Mouse (Mus musculus) kidney, postnatal 36 days (tissue): Measurements from ENCODE around the gene Cyb561a3.
"Not testable (repeated sequence)": the region's sequence is repeated elsewhere in the genome, so short reads cannot be mapped to it uniquely, and the experiment has no call there.

Experiments
- DNase-seq, 2 experiments: peaks; one replicate each; pipeline ENCODE4 v3.0.0; 2021 to 2022; ENCODE audit warnings: mixed read lengths in 2 of 2

The Cyb561a3 gene

DNA sequence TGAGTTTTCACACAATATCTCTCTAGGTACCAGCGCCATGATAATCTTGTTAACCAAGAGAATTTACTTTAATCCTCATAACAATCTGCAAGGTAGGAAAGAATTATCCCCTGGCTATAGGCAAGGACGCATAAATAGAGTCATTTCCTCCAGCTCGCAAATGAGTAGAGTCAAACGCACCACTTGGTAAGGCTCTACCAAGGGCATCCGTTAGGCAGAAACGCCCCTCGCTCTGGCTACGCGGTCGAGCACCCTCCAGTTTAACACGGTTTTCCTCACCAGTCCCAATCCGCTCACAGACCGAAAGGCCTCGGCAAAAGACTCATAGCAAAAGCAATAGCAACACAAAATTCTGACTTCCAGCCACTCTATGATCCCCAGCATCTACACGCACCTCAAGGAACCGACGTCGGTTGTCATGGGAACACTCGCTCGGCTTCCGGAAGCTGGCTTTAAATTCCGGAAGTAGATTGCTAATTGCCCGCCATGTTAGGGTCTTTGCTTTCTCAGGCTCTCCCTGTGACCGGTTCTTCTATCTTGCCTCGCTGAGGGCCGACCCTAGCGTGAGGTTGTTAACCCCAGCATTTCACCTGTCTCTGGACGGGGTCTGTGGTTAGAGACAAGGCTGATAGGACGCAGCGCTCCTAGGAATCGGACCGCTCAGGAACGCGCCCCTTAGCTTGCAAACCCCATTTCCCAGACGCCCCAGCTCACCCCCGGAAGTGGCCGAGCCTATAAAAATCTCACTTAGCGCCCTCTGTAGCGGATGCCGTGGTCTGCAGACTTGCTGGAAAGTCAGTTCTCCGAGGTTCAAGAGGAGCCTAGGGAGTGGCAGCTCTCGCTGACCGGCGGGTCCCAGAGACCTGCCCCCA, at the start of gene Cyb561a3, which contains the start of gene Tmem138:
Gene Cyb561a3 (plus strand): TSS at position 483 of the 872 bp plus-strand sequence.
Gene Tmem138 (minus strand): TSS at position 673 of the 872 bp plus-strand sequence.
- DNase-seq = peak; percentile 94 to 95

DNA sequence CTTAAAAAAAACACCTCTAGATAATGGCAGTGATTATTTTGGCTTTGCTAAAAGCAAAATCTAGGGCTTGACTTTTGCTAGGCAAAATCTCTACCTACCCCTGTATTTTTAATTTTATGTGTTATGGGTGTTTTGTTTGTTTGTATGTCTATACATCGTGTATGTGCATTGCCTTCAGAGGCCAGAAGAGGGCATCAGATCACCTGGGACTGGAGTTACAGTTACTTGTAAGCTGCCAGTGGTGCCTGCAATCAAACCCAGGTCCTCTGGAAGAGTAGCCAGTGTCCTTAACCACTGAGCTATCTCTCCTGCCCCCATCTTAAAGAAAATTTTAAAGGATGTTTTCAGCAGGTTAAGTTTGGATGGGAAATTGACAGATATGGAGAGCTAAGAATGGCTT, 46.9 kb upstream of the Cyb561a3 start:
- peak in 1 of 2 experiments; percentile 16 for DNase-seq

DNA sequence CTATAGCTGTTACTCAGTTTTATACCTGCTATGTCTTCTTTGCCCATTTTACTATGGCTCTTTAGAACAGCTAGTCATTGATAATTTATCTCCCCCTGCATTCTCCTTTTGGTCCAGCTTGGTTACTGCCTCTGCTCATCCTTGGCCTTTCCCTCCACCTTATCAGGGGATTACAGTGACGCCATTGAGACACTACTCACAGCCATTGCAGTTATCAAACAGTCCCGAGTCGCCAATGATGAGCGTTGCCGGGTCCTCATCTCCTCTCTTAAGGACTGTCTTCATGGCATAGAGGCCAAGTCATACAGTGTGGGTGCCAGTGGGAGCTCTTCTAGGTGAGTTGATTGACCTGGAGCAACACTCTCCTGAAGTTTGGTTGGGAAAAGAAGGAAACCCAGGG, 37.5 kb upstream of the Cyb561a3 start:
- no peak for DNase-seq

DNA sequence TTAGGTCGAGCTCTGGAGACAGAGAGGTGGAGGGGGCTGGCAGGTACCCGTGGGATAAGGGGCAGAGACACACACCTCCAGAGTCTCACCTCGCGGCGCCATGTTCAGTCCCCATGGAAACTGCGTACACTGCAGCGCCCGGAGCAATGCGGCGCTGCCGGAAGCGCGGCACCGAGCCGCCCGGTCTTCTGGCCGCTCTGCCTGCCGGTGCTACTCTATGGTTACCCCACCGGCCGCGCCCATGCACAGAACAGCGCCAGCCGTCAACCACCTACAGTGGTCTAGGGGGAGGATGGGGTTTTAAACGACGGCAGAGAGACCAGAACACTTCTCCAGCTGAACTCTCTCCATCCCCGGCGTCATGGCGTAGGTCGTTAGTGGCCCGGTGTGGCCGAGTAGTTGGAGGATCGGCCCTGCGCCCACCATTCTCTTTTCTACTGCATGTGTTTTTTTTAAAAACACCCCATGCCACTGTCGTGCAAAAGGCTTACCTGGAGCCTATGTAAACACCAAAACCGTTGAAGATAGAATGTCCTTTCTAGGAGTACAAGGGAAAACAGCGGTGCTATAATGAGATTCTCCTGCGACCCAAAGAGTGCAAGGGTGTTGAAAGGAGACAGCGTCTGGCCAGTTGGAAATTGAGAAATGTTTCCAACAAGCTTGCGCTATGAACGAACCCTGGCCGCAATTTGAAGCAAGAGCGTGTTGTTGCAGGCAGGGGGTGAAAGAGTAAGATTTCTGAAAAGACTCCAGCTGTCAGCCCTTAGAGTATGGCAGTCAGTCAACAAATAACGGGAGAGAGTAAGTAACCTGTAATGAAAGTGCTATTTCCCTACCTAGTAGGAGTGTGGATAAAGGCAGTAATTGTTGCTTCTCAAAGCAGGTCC, 21.1 kb upstream of the Cyb561a3 start, which contains the start of gene Tmem216:
Gene Tmem216 (minus strand): TSS at position 615 of the 887 bp plus-strand sequence.
- DNase-seq = peak; percentile 86 to 92

DNA sequence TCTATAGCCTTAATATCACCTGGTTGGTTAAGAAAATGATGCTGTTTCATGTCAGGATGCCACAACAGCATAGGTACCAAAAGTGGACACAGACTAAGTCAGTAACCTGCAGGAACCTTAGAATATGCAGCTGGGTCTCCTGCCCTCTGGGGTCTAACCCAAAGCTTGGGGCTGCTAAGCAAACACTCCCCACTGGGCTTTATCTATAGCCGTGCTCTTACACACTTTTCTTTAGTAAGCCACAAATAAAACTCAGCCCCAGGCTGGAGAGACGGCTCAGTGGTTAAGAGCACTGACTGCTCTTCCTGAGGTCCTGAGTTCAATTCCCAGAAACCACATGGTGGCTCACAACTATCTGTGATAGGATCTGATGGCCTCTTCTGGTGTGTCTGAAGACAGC, 20.0 kb upstream of the Cyb561a3 start:
- no peak for DNase-seq

DNA sequence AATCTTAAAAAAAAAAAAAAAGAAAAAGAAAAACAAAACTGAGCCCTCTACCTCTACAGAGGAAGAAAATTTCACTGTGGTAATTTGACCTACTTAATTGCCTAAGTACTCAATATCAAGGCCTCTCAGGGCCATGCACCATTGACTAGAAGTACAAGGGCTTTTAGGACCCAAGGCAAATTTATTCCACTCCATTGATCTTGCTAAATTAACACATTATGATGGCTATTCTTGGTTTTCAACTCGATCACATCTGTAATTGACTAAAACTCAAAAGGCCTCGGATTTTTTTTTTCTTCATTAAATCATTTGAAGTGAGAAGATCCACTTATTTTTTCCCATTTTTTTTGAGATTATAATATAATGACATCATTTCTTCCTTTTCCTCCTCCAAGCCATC, 19.5 kb upstream of the Cyb561a3 start:
- no peak for DNase-seq

DNA sequence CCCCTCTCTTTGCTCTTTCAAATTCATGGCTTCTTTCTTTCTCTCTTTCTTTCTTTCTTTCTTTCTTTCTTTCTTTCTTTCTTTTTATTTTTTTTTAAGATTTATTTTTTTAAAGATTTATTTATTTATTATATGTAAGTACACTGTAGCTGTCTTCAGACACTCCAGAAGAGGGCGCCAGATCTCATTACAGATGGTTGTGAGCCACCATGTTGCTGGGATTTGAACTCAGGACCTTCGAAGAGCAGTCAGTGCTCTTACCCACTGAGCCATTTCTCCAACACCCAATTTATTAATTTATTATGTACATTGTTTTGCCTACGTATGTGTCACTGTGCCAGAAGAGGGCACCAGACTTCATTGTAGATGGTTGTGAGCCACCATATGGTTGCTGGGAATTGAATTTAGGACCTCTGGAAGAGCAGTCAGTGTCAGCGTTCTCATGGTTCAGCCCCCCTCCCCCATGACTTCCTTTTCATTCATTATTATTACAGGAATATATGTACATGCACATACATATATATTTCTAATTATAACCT, 19.1 kb upstream of the Cyb561a3 start:
- not testable (repeated sequence) for DNase-seq

DNA sequence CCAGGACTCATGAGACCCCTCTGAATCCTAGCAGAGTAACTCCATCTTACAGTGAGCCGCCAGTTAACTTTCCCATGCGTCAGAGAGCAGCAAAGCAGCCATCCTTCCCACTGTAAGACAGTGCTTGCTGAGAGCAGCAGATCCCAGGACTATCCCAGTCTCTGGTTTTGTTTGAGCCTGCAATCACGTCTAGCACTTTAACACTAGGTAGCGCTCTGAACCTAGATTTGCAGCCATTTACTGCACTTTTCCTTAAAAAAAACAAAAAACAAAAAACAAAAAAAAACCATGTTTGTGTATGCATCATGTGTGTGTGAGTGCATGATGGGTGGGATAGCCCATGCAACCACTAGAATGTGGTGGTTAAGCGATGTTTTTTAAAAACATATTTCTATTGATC, 16.9 kb upstream of the Cyb561a3 start:
- DNase-seq = peak in 1 of 2 experiments; percentile 12

DNA sequence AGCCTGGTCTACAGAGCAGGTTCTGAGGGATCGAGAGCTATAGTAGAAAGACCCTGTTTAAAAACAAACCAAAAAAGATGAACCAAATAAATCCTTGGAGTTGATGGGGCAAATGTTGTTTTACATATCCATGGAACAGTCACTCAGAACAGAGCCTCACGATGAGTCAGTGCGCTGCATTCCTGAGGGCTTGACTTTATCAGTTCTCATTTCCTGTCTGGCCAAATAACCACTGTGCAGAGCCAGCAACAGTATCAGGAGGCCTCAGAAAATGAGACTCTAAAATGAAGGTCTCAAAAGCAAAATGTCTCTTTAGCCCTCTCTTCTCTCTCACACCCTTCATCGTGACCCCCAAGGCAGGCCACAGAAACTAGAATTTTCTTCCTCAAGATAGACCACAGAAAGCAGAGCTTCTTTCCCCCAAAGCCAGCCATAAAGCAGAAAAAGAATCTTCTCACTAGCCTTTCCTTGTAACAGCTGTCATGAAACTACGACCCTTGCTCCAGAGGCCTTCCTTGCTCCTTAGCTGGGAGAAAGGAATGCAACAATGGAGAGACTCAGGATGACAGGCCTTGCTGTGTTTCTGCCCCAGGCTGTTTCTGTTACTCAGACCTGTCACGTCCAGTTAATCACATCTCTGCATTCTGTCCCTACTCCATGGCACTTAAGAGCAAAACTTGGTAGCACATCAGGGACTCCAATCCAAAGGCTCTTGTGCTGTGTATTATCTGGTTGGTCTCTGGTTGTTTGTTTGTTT, 15.2 kb upstream of the Cyb561a3 start:
- DNase-seq = peak in 1 of 2 experiments; percentile 12

DNA sequence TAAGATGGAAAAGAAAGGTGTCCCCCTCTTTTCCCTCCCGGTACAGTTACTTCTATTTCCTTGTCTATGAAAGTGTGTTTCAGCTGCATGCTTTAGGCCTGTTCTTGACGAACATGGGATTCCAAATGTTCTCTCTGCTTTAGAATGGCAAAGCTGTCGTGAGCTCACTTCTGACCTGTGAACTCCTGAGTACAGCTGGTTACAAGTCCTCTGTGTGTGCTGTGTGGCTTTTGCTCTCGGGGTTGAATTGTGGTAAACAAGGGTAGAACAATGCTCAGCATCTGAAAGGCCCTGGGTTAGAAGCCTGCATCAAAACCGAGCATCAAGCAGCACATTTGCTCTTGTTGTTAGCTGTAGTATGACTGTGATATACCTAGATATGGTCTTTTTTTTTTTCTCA, 14.6 kb upstream of the Cyb561a3 start:
- no peak for DNase-seq

DNA sequence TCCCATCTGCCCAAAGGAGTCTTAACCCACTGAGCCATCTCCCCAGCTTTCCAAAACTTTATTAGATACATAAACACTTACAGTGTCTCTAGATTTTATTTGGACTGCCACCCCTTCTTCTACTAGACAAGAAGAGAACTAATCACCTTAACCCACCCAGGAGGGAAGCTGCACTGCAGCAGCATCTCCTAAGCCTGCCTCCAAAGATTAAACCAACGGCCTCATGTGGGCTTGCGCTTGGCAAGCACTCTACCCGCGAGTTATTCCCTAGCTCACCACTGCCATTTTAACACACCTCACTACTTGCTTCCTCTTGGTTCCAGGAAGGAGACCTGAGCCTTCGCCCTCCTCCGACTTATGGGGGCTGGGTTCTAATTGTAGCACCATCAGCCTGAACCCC, 12.7 kb upstream of the Cyb561a3 start:
- DNase-seq = no peak

DNA sequence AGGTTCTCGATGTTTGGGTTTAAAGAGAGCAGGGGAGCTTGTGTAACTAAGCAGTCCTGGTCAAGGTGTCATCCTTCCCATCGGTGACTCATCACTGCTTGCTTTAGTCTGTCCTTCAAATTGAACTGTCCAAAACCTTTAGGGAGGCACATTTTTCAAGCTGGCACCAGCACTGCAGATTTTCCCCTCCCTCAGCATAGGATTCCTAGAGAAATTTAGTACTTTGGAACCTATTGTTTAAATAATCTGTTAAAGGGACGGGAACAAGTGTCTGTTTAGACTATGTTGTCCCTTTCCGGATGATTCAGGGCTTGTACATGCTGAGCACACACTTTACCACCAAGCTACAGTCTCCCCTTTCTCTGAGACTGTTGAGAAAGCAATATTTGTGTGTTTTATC, 11.8 kb upstream of the Cyb561a3 start:
- no peak for DNase-seq

DNA sequence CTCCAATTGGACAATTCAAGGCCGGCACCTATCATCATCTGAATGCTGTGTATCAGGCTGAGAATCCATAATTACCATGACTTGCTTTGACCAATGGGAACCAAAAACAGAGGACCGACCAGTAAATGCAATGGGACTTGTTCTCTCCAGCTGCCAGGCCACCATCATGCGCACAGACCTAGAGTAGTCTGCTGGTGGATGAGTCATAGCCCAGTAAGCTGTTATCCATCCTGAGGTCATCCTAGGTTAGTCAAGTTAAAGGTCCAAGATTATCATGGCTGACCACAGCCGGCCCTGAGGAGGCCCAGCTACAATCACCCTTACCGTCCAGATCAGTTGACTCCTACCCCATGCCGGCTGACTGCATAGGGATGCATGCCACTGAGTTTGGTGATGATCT, 7.3 kb upstream of the Cyb561a3 start:
- DNase-seq = no peak

DNA sequence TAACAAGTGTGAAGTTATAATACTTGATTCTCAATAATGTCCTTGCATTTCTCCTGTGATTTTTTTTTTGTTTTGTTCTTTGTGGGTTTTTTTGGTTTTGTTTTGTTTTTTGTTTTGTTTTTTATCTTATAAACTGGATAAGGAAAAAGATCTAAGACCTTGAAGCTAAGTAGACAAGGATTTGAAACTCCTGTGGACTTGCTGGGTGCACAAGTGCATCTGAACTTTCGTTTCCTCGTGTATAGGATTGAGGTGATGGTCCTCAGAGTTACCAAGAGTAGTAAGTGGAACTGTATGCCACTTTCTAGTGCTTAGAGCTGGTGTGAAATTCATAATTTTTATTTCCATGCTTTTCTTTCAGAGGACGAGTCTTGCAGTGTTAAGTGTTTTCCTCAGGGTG, 3.1 kb downstream of the Cyb561a3 start:
- DNase-seq = no peak

DNA sequence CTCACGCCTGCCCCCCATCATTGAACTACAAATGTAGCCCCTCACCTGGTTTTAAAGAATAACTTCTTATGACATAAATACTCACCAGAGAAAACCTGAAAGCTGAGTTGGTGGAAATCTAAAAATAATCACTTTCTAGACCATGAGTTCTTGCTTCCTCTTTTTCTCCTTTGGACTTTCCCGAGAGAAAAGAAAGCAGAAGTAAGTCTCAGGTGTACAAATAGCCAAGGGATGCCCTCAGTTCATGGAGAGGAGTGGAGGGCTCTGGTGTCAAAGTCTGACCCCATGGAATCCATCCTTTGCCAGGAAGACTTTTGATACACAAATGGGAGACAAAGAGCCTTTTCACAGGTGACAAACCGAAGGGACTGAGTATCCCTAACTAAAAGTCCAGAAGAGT, 3.8 kb downstream of the Cyb561a3 start:
- no peak for DNase-seq

DNA sequence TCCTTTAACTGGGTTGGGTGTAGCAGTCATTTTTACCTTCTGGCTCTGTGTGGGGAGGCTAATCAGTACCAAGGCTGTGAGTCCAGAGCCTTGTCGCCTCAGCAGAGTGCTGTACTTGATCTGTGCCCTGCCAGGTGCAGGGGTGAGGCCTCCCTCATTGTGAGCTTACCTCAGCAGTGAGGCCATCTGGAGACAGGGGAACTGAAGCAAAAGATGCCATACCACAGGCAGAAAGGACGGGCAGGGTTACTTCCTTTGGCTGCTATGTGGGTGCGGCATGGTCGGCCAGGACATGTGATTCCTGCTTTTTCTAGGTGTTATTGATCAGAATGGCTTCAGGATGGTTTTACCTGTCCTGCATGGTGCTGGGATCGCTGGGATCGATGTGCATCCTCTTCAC, 5.0 kb downstream of the Cyb561a3 start:
- no peak for DNase-seq

DNA sequence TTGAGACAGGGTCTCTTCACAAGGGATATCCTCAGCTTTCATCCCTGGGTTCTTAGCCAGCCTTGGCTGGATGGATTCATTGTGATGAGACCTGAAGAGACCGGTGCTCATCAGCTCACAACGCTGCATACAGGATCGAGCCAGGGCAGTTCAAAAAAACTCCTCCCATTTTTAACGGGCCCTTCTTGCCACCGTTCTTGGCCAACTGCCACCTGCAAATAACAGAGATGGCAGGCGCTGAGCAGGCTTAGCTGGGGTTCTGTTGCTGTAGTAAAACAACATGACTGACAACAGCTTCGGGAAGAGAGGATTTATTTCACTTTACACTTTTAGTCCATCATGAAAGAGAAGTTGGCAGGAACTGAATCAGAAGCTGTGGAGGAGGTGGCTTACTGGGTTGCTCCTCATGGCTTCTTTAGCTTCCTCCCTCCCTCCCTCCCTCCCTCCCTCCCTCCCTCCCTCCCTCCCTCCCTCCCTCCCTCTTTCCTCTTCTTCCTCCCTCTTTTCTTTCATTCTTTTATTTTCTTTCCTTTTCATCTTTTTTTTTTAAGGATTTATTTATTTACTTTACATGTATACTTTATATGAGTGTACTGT, 6.7 kb downstream of the Cyb561a3 start:
- DNase-seq = no peak

DNA sequence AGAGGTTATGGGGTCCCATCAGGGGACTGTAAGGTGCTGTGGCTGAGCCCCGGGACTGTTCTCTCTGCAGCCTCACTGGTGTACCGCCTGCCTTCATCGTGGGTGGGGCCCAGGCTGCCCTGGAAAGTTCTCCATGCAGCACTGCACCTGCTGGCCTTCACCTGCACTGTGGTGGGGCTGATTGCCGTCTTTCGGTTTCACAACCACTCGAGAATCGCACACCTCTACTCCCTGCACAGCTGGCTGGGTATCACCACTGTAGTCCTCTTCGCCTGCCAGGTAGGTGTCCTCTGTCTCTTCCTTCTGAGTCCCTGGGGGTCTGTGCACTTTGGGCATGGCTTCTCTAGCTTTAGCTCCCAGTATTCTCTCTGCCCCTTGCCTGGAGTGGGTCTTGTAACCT, 8.1 kb downstream of the Cyb561a3 start:
- DNase-seq = no peak

DNA sequence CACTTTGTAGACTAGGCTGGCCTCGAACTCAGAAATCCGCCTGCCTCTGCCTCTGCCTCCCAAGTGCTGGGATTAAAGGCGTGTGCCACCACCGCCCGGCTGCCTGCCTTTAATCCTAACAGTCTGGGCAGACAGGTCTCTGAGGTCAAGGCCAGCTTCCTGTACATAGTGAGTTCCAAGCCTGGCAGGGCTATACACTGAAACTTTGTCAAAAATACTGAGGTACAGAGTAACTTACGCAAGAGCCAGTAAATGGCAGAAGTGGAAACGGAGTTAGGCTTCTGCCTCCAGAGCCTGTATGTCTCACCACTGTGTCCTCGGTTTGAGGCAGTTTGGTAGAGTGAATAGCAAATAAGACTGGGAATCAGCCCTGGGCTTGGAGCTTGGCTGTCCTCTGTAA, 10.3 kb downstream of the Cyb561a3 start:
- DNase-seq = no peak

DNA sequence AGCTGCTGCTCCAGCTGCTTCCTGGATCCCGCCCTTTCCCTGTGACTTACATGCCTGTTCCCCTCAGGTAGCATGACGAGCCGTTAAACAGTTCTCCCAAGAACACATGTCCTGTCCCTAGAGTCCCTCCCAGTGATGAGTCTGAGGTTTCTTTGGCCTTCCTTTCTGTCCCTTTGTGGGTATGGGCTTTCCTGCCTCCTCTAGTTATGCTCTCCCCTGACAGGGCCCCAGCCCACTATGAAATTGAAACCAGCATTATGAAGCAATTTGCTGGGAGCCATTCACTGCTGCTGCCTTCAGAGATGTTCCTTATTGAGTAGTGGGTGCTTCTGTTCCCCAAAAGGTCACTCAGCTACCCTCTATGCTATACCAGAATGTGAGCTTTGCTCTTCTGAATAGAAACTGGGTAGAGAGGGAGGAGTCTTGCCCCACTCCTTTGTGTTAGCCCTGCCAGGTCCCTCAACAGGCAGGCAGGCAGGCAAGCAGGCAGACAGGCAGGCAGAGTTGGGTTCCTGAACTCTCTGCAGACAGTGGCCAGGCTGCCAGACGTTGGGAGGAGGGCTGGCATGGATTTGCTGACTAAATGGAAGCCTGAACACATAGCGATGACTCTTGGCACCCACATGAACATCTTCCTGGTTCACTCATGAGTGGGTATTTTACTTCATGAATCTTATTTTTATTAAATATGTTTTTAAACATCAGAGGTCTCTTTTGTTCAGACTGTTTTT, 12.3 kb downstream of the Cyb561a3 start:
- no peak for DNase-seq

DNA sequence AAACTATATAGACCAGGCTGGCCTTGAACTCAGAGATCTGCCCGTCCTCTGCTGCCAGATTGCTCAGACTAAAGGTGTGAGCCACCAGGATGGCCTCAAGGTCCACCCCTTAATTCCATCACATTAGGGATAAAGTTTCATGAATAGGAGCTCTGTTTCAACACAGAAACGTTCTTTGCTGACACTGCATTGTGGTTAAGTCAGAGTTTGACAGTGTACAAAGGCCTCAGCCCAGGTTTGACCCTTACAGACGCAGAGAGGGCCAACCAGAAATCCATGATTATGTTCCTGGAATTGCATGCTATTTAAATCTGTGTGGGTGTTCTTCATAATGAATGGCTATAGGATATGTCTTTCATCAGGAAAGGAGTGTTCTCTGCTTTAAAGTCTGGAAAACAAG, 13.3 kb downstream of the Cyb561a3 start:
- DNase-seq = no peak
